Mouse (Mus musculus): ENCODE measurements around the gene Cabp2. TPM values are rescaled to one million over a fixed set of nuclear protein-coding genes. Genes with fewer than 3 reads are reported as not detected.
"Not testable (repeated sequence)": the region's sequence is repeated elsewhere in the genome, so short reads cannot be mapped to it uniquely, and the experiment has no call there.

Gene Cabp2
- polyA plus RNA-seq, 2 experiments from 2014 or later = not detected

DNA sequence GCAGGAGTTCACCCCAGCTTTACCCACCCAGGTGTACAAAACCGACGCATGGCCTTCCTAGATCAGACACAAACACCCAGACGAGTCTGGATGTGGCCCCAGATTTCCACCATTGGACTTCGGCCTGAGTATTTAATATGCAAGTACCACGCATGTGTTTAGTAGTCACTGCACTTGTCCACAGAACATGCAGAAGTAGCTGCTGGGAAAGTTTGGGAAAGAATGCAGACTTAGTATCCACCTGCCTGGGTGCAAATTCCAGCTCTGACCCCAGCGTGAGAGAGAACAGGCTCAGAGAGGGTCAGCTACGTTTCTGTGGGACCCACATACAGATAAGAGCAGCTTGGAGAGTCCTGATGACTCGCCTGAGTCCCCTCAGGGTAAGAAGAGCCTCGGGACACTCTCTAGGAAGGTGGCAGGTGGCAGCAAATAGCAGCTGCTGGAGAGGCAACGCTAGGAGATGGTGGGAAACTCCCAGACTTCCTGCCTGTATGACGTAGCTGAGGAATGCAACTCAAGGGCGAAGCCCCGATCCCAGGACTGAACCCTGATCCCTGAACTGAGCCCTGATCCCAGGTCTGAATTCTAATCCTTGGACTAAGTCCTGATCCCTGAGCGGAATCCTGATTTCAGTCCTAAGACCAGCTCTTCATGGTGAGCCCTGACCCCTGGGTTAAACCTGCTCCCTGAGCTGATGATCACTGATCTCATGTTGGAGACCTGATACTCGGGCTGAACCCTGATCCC lies 25.3 kb upstream of the Cabp2 start:
- no peak for ATAC-seq

GRCm38 (mm10) chr19:4056727-4057126 lies 24.7 kb upstream of the Cabp2 start:
- ATAC-seq = no peak

DNA sequence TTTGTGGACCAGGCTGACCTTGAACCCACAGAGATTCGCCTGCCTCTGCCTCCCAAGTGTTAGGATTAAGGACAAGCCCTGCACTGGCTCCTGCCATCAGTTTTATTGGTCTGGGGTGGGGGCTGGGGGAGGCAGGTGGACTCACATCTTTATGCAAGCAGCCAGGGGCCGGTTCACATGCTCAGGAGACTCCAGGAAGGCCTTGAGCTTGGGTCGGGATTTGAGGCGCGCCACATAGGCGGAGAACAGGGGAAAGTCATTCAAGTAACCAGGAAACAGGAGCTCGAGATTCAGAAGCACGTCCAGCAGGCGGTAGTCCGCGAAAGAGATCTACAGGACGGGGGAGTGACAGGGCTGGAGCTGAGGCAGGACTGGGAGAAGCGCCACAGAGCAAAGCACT lies 24.0 kb upstream of the Cabp2 start:
- ATAC-seq = no peak

GRCm38 (mm10) chr19:4057962-4058361 lies 23.4 kb upstream of the Cabp2 start:
- no peak for ATAC-seq

DNA sequence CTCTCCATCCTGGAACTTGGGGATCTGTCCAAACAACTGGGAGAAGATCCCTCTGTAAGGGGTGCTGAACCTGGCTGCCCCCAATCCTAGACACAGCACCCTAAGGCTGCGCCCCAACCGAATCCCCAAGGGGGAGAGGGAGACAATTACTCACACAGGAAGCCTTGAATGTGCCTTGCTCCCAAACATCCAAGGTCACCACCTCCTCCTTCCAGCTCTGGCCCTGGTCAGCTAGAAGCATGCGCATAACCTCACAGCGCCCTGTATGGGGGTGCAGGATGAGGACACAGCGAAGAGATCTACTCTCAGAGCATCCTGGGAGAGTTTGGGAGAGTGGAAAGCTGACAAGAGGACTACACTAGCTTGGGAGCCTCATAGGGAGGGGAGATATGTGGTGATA lies 22.8 kb upstream of the Cabp2 start:
- ATAC-seq = no peak

GRCm38 (mm10) chr19:4059069-4059740 lies 22.2 kb upstream of the Cabp2 start, which contains the start of gene Gstp3:
TSS of gene Gstp3 (minus strand) at chr19:4059569.
- ATAC-seq = peak; percentile 86

DNA sequence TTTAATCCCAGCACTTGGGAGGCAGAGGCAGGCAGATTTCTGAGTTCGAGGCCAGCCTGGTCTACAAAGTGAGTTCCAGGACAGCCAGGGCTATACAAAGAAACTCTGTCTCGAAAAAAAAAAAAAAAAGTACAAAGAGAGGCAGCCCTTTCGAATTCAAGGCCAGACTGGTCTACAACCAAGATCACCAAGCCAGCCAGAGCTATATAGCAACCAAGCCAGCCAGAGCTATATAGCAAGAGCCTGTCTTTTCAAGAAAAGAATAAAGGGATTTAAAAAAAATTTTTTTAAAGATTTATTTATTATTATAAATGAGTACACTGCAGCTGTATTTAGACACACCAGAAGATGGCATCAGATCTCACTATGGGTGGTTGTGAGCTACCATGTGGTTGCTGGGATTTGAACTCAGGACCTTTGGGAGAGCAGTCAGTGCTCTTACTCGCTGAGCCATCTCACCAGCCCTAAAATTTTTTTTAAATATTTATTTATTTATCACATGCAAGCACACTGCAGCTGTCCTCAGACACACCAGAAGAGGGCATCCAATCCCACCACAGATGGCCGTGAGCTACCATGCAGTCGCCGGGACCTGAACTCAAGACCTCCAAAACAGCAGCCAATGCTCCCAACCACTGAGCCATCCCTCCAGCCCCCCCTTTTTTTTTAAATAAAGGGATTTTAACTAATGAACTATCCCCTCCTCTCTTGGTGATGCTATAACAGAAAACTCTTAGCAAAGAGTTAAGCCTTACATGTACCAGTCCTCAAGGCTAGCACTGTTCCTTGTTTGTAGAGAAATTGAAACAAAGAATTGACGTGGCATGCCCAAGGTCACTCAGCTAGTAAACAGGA lies 21.1 kb upstream of the Cabp2 start:
- ATAC-seq = not testable (repeated sequence)

DNA sequence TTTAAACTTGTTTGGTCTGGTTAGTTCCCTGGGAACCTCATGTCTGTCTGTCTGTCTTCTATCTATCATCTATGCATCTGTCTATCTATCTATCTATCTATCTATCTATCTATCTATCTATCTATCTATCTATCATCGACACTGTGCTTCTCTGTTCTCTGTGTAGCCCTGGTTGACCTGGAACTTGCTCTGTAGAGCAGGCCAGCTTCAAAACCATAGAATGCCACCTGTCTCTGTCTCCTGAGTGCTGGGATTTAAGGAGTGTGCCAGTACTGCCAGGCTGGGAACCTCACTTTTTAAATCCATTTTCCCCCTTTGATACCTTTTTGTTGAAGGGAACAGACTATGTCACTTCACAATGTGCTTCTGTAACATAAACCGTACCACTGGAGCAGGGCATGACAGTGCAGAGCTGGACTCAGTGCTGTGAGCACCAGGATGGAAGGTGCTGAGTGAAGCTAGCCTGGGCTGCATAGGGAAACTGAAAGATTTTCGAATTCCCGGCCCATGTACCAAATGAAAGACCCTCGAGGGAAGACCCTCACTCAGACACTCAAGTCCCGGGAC lies 20.4 kb upstream of the Cabp2 start:
- no peak for ATAC-seq

GRCm38 (mm10) chr19:4063357-4063756 lies 18.0 kb upstream of the Cabp2 start:
- not testable (repeated sequence) for ATAC-seq

DNA sequence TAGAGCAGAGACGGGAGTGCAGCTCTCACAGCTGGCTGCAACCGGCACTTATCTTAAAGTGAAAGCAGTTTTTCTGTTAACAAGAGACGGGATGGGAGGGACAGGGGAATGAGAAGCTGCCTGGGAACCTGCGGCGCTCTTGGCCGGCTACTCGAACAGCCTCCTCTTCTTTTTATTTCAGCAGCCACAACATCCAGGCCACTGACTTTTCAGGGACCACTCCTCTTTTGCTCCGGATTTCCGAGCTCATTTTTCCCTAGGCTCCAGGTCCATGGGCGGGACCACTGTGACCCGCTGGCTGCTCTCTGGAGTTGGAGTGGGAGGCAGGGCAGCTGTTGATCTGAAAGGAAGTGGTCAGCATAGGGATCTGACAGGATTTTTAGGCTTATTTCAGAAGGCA lies 16.9 kb upstream of the Cabp2 start:
- ATAC-seq = not testable (repeated sequence)

GRCm38 (mm10) chr19:4066280-4066679 lies 15.1 kb upstream of the Cabp2 start:
- peak; percentile 77 for ATAC-seq

DNA sequence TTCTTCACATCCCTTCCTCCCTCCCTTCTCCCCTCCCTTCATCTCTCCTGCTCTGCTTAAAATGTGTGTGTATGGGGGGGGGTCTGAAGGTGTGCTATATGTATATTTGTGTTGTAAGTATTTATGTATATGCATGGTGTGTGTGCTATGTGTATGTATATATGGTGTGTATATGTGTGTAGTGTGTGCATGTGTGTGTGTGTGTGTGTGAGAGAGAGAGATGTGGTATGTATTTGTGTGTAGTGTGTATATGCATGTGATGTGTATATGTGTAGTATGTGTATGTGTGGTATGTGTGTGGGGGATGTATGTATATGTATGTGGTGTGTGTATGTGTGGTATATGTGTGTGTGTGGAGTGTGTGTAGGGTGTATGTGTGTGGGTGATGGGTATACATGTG lies 14.5 kb upstream of the Cabp2 start:
- peak; percentile 32 for ATAC-seq

GRCm38 (mm10) chr19:4068242-4068641 lies 13.1 kb upstream of the Cabp2 start:
- ATAC-seq = not testable (repeated sequence)

DNA sequence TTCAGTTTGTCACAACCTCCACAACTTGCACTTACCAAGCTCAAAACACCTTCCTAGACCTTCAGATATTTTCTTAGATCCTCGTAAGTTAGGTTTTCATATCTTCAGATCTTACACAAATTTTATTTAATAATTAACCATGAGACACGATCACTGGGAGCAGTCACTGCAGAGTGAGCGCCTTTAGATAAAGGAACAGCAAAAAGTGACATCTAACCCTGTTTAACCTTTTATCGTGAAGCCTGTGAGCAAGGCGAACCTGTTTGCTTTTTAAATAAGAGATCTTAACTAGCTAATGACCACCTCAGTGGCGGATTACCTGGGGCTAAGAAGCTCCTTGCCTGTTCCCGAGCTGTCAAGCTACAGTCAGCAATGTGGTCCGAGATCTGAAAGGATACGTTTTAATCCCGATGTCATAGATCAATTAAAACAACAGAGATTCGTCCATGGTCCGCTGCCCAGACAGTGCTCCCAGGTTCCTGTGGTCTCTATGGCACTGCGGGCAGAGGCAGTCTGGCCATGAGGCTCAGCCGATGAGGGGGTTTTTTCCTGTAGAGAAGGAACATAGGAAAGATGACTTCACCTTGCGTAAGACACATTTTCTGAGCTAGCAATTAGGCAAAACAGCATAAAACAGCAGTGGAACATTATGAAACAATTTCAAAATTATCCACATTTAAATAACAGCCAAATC lies 12.5 kb upstream of the Cabp2 start:
- no peak for ATAC-seq

DNA sequence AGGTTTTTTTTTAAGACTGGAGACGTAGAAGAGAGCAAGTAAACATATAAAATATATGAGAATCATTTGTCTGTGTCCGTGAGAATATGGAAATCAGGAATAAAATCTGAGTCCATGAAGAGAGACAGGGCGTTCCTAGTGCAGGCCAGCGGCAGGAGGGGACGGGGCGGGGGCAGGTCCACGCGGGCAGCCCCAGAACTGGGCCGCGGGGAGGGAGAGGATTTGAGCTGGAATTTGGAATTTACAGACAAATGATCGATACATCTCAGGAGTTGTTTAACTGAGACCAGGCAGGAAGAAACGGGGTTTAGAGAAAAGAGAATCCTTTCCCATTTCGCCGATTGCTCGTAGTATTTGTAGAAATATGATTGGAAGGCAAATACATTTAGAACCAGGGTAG lies 11.1 kb upstream of the Cabp2 start:
- no peak for ATAC-seq

DNA sequence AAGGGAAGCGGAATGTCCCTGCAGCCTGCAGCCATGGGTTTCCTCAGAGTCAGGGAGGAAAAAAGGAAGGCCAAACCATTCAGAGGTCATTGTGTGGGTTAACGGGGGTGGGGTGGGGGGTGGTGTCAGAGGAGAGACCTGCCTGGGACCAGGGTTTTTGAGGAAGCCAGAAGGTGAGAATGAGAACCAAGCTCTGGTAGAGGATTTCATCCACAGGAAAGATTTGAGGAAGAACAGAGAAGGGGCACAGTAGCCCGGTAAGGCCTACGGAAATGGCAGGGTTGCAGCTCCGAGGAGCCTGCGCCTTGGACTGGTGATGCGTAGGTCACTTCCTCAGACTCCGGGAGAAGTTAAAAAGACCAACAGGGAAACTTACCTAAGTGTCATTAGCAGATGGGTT lies 10.6 kb upstream of the Cabp2 start:
- no peak for ATAC-seq

DNA sequence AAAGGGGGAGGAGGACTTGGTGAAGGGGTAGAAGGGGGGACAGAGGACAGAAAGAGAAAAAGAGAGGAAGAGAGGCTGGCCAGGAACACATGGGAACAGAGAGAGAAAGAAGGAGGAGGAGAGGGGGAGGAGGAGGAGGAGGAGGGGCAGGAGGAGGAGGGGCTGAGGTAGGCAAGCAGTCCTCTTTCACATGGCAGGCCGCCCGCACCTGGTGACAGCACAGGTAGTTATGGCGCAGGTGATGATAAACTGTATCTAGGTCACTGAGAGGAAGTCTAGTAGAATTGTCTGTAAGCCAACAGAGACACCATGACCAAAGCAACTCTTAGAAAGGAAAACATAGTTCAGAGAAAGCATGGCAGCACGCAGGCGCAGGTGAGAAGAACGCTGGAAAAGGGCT lies 10.0 kb upstream of the Cabp2 start:
- ATAC-seq = no peak

DNA sequence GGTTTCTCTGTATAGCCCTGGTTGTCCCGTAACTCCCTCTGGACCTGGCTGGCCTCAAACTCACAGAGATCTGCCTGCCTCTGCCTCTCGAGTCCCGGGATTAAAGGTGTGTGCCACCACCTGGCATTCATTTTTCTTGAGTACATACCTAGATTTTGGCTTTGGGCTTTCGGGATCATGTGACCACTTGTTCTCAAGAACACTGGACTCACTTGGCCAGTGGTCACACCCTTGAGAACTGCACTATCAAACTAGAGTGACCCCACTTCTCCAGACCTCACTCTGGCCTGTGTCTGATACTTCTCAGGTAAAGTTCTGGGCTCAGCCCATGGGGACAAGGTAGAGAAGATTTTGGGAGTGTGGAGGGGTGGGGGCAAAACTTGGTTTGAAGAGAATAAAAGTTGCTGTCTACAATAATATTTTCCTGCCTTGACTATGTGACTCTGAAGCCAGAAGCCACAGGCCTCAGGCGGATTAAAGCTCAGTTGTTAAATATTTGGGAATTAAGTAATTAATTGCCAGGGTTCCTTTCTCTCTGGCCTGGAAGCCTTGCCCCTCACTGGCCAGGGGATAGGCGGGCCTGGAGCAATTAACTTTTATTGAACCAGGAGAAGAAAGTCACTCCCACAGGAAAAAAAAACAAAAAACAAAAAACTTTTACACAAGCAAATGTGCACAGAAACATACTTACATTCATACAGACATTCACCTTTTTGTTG lies 8.5 kb upstream of the Cabp2 start:
- no peak for ATAC-seq

DNA sequence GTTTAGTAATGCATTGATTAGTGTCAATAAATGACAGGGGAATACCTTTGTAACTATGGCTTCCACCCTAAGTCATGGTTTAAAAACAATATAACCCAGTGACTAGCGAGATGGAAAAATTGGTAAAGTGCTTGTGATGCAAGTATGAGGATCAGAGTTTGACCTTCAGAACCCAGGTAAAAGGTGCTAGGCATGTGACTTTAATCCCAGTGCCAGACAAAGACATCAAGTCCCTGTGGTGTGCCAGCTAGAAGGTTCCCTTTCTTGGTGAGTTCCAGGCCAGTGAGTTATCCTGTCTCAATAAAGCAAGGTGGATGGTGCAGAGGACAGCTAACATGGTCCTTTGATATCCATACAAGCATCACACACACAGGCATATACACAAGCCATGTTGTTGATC lies 5.8 kb upstream of the Cabp2 start:
- no peak for ATAC-seq

GRCm38 (mm10) chr19:4079594-4079993 lies 1.8 kb upstream of the Cabp2 start:
- ATAC-seq = no peak

DNA sequence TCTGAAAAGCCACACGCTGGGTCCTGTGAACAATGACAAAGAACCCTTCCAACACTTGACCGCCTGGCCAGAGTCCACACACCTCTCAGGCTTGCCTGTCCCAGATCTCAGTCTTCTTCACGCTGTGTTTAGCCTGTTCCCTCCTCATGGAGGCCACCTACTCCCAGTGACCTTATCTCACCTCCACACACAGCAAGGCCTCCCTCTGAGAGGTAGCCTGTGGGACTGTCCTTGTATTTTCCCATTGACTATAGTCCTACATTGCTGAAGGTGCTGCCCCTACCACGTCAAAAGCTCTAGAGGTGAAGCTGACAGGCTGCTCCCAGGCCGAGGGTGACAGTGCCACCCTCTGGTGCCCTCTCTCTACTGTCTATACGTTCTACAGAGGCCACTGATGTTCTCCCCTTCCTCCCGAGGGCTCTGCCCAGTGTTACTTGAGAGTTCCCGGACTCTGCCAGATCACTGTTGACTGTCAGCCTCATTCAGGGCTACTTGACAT lies 818 bp upstream of the Cabp2 start:
- peak; percentile 54 for ATAC-seq

Data from activated CD4-positive, CD25-positive, alpha-beta regulatory T cell, adult 4 months (primary cell).